Mouse (Mus musculus) heart, adult 2 months (tissue): ENCODE results near the gene Fam198b.

Experiments used
- CTCF ChIP-seq: fragments of 200-600 bp; IDR thresholded peaks from 2 replicates; pipeline ENCODE4 v1.8.1; 2022; ENCODE audit warnings: antibody characterized with exemption, mild to moderate bottlenecking, moderate library complexity
- EP300 ChIP-seq: fragments of 200-500 bp; IDR thresholded peaks from 2 replicates; pipeline ENCODE4 v1.6.1; 2011; ENCODE audit warnings: low read depth, low read length, control low read depth; ENCODE audit not compliant: insufficient read depth

- TF ChIP-seq CTCF (no peak), EP300 (no peak)
Measured at GRCm38 (mm10) chr3:79867121-79867709, 17.1 kb upstream of the Fam198b start.
